Mouse (Mus musculus): ENCODE results near the gene Zfp950.

GRCm38 (mm10) chr19:61096776-61097175 is 43.9 kb downstream of the Zfp950 start:
- TF ChIP-seq POLR2A (IDR thresholded peaks at IDR 0.05; ENCODE audit: borderline replicate concordance, low read depth, low read length), result no peak
- TF ChIP-seq CTCF (IDR thresholded peaks at IDR 0.05; ENCODE audit: low read depth, low read length), result no peak
